Mouse (Mus musculus): ENCODE measurements at regions not wholly inside any gene's neighbourhood (a gene's known extent, or its start where the extent isn't known, plus 50 kb on each side); places are given as distances from the start of the nearest gene placed in this dataset.

GRCm38 (mm10) chr1:193632115-193632514 is 262.0 kb upstream of the Camk1g start:
- TF ChIP-seq CTCF (IDR thresholded peaks at IDR 0.05; ENCODE audit: control insufficient read depth, insufficient read depth, low read length) = no peak
- TF ChIP-seq POLR2A (IDR thresholded peaks at IDR 0.05; ENCODE audit: borderline replicate concordance, control insufficient read depth, low read depth, low read length) = no peak
